Mouse (Mus musculus) midbrain, embryonic 15.5 days (tissue): ENCODE results near the gene Cort. TPM values are rescaled to one million over a fixed set of nuclear protein-coding genes. Genes with fewer than 3 reads are reported as not detected.

ENCODE experiments used
- ATAC-seq: fragments of 200-750 bp; cut with Nextera tagmentation; replicated peaks from 2 replicates; pipeline ENCODE4 v1.8.0; 2017; ENCODE audit warnings: moderate TSS enrichment
- H3K27ac ChIP-seq: fragments of 300-500 bp; sonication (generic); 2 replicates; pipeline ENCODE4 v1.5.1; 2015; ENCODE audit warnings: mild to moderate bottlenecking, inconsistent platforms
- H3K27me3 ChIP-seq: fragments of 300-500 bp; sonication (generic); replicated peaks from 2 replicates; pipeline ENCODE4 v1.6.1; 2015; ENCODE audit warnings: inconsistent platforms
- H3K36me3 ChIP-seq: fragments of 300-500 bp; sonication (generic); replicated peaks from 2 replicates; pipeline ENCODE4 v1.6.1; 2015; ENCODE audit warnings: inconsistent platforms
- H3K4me1 ChIP-seq: fragments of 300-500 bp; sonication (generic); 2 replicates; pipeline ENCODE4 v1.6.1; 2015; ENCODE audit warnings: inconsistent platforms
- H3K4me2 ChIP-seq: fragments of 300-500 bp; sonication (generic); 2 replicates; pipeline ENCODE4 v1.6.1; 2015; ENCODE audit warnings: inconsistent platforms, mild to moderate bottlenecking, moderate library complexity
- H3K4me3 ChIP-seq: fragments of 300-500 bp; sonication (generic); 2 replicates; pipeline ENCODE4 v1.5.1; 2015; ENCODE audit warnings: mild to moderate bottlenecking, inconsistent platforms
- H3K9ac ChIP-seq: fragments of 300-500 bp; sonication (generic); 2 replicates; pipeline ENCODE4 v1.6.1; 2015; ENCODE audit warnings: mild to moderate bottlenecking, inconsistent platforms
- H3K9me3 ChIP-seq: fragments of 300-500 bp; sonication (generic); 2 replicates; pipeline ENCODE4 v1.6.1; 2016; ENCODE audit warnings: inconsistent platforms
- WGBS: fragments of 180-500 bp; shearing (Covaris S2); methylation state at CpG from one replicate; pipeline ENCODE4 v1.1.7; 2015; ENCODE audit warnings: mixed read lengths; 5-methylcytosine and 5-hydroxymethylcytosine counted together
- polyA plus RNA-seq: library from polyadenylated mRNA; unstranded; fragments of >200 nt; fragmentation: Nextera tagmentation; extraction: Ambion mirVana; gene quantifications from 2 replicates; pipeline ENCODE4 v1.2.1, GENCODE M21; 2015

Cort gene
- polyA plus RNA-seq, 1 experiment from 2014 or later: 0.62 TPM

DNA sequence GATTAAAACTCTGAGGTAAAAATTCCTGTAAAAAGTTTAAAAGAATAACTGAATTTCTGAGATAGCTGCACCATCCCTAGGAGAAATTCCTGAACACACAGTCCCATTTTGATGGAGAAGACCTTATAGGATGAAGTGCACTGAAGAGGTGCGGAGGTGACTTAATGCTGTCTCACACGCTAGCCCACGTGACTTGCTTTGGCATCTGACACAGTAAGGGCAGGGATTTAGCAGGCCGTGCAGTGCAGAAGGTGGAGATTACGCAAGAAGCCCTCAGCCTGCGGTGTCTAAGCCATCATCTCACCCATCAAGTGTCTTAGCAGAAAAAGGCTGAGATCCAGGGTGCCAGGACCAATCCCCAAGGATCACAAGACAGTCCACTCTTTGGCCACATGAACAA, 34.6 kb upstream of the Cort start:
- no peak for ATAC-seq
- no peaks in the 10 kb centered on the region for H3K9me3 ChIP-seq
- no peak overlapping the region for H3K27ac ChIP-seq
- H3K4me1 ChIP-seq: peaks cover 12% of the 10 kb centered on the region
- H3K4me3 ChIP-seq: no peak overlapping the region
- H3K36me3 ChIP-seq: peaks cover 39% of the 10 kb centered on the region
- H3K4me2 ChIP-seq: no peak overlapping the region
- no peak overlapping the region for H3K9ac ChIP-seq
- H3K27me3 ChIP-seq: no peaks in the 10 kb centered on the region
- WGBS: 94% methylated on average over 6 of the region's 6 CpGs

DNA sequence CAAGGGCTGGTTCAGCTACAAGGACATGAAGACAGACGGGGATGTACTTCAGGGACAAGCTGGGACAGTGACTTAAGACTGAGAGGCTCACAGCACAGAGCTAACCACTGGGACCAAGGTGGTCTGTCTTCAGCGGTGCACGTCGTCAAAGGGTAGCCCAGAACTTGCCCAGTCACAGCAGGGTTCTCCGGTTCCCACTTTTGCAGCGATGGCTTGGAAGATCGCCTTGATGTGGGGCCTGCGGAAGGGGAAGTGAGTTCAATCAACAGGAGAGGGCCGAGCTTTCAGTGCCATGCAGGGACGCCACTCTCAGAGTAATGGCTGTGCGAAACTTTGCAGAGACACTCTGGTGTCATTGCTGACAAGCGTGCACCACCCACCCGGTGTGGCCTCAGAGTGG, 33.3 kb upstream of the Cort start:
- no peak for ATAC-seq
- no peak overlapping the region for H3K9ac ChIP-seq
- no peaks in the 10 kb centered on the region for H3K9me3 ChIP-seq
- H3K4me2 ChIP-seq: no peak overlapping the region
- H3K36me3 ChIP-seq: peaks cover 52% of the 10 kb centered on the region
- H3K27ac ChIP-seq: no peak overlapping the region
- H3K4me3 ChIP-seq: no peak overlapping the region
- peaks cover under 1% of the 10 kb centered on the region; the same call in 1 of the 2 replicates for H3K4me1 ChIP-seq
- WGBS: 88% methylated on average over 13 of the region's 13 CpGs
- H3K27me3 ChIP-seq: no peaks in the 10 kb centered on the region

DNA sequence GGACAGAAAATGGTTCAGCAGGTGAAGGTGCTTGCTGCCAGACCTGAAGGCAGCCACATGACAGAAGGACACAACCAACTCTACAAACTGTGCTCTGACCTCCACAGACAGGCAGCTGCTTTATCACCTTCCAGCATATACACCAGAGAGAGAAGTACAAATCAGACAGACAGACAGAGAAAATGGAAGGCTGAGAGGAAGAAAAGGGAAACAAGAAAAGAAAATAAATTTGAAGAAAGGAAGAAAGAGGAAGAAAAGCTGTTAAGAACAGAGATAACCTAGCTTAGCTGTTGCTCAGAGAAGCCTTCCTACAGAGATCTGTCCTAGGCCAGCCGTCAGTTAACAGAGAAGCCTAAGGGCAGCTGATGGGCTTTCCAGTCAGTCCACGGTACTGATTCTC, 32.6 kb upstream of the Cort start:
- peaks cover 56% of the 10 kb centered on the region for H3K36me3 ChIP-seq
- H3K4me1 ChIP-seq: no peaks in the 10 kb centered on the region
- no peak overlapping the region for H3K4me2 ChIP-seq
- no peak for ATAC-seq
- 93% methylated on average over 2 of the region's 2 CpGs for WGBS
- no peaks in the 10 kb centered on the region for H3K9me3 ChIP-seq
- no peak overlapping the region for H3K9ac ChIP-seq
- H3K27me3 ChIP-seq: no peaks in the 10 kb centered on the region
- H3K4me3 ChIP-seq: no peak overlapping the region
- H3K27ac ChIP-seq: no peak overlapping the region

DNA sequence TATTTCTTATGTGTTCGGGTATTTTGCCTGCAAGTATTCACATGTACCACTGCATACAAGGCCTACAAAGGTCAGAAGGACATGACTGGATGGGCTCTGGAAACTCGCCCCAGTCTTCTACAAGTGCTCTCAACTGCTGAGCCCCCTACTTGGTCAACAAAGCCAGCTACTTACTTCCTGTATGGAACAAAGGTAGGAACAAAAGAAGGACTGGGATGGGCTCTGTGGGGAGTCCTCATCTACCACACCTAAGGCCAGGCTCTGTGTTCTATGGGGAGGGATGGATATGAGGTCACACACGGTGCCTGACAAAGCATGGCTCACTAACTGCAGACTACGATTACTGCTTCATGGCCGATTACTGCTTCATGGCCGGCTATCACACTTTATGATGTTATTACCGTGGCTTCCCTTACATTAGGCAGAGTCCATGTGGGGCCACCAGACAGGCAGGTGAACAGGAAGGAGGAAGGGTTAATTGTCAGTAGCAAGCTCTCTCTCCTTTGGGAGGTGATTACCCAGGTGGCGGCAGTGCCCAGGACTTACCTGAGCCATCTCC, 30.9 kb upstream of the Cort start:
- no peak overlapping the region for H3K4me3 ChIP-seq
- H3K4me1 ChIP-seq: no peaks in the 10 kb centered on the region
- H3K36me3 ChIP-seq: peaks cover 63% of the 10 kb centered on the region
- 92% methylated on average over 8 of the region's 8 CpGs for WGBS
- ATAC-seq: no peak
- no peak overlapping the region for H3K9ac ChIP-seq
- H3K9me3 ChIP-seq: no peaks in the 10 kb centered on the region
- no peak overlapping the region for H3K27ac ChIP-seq
- H3K4me2 ChIP-seq: no peak overlapping the region
- no peaks in the 10 kb centered on the region for H3K27me3 ChIP-seq

- 96% methylated on average over 6 of the region's 6 CpGs for whole genome bisulfite sequencing
- Histone ChIP-seq H3K4me3 (no peak overlapping the region), H3K9me3 (no peaks in the 10 kb centered on the region), H3K4me2 (no peak overlapping the region), H3K36me3 (peaks cover 70% of the 10 kb centered on the region), H3K27me3 (no peaks in the 10 kb centered on the region), H3K9ac (no peak overlapping the region), H3K4me1 (no peaks in the 10 kb centered on the region), H3K27ac (no peak overlapping the region)
- no peak for ATAC-seq
Measured at GRCm38 (mm10) chr4:149155711-149156110, 29.1 kb upstream of the Cort start.

DNA sequence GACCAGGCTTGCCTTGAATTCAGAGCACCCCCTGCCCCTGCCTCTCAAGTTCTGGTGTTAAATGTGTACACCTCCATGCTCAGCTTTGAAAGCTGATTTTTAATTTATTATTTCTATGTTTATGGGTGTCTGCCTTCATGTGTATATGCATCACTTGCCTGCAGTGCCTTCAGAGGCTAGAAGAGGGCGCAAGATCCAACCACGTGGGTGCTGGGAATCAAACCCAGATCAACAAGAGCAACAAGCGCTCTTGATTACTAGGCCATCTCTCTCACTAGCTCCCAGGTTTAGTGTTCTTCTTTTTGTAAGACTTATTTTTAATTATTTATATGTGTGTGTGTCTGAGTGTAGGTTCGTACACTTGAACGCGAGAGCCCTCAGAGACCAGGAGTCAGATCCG, 28.3 kb upstream of the Cort start:
- WGBS: 97% methylated on average over 7 of the region's 7 CpGs
- peaks cover 73% of the 10 kb centered on the region for H3K36me3 ChIP-seq
- ATAC-seq: no peak

GRCm38 (mm10) chr4:149150721-149151120, 24.2 kb upstream of the Cort start:
- Histone ChIP-seq H3K4me2 (no peak overlapping the region), H3K36me3 (peaks cover 50% of the 10 kb centered on the region)

More for the DNA sequence above, 28.3 kb upstream of the Cort start:
- Histone ChIP-seq H3K27ac (no peak overlapping the region), H3K9me3 (no peaks in the 10 kb centered on the region), H3K9ac (no peak overlapping the region), H3K4me1 (no peaks in the 10 kb centered on the region), H3K27me3 (no peaks in the 10 kb centered on the region), H3K4me3 (no peak overlapping the region), H3K4me2 (no peak overlapping the region)

GRCm38 (mm10) chr4:149150256-149150655, 23.7 kb upstream of the Cort start:
- 87% methylated on average over 11 of the region's 11 CpGs for WGBS
- ATAC-seq: no peak

More at GRCm38 (mm10) chr4:149150721-149151120, 24.2 kb upstream of the Cort start:
- H3K9me3 ChIP-seq: no peaks in the 10 kb centered on the region
- WGBS: 95% methylated on average over 11 of the region's 11 CpGs
- no peak overlapping the region for H3K27ac ChIP-seq
- H3K9ac ChIP-seq: no peak overlapping the region
- ATAC-seq: no peak
- no peak overlapping the region for H3K4me3 ChIP-seq
- H3K4me1 ChIP-seq: no peaks in the 10 kb centered on the region
- H3K27me3 ChIP-seq: no peaks in the 10 kb centered on the region

GRCm38 (mm10) chr4:149149611-149150010, 23.0 kb upstream of the Cort start:
- ATAC-seq: no peak
- Histone ChIP-seq H3K4me2 (no peak overlapping the region), H3K27ac (no peak overlapping the region), H3K27me3 (no peaks in the 10 kb centered on the region), H3K9me3 (no peaks in the 10 kb centered on the region), H3K4me3 (no peak overlapping the region), H3K9ac (no peak overlapping the region), H3K36me3 (peaks cover 39% of the 10 kb centered on the region), H3K4me1 (peaks cover 2% of the 10 kb centered on the region; the same call in 1 of the 2 replicates)
- 85% methylated on average over 7 of the region's 7 CpGs for WGBS

More at GRCm38 (mm10) chr4:149150256-149150655, 23.7 kb upstream of the Cort start:
- Histone ChIP-seq H3K4me1 (no peaks in the 10 kb centered on the region), H3K36me3 (peaks cover 46% of the 10 kb centered on the region), H3K27ac (no peak overlapping the region), H3K4me3 (no peak overlapping the region), H3K4me2 (no peak overlapping the region), H3K9ac (no peak overlapping the region), H3K9me3 (no peaks in the 10 kb centered on the region), H3K27me3 (no peaks in the 10 kb centered on the region)

- WGBS: 89% methylated on average over 9 of the region's 9 CpGs
- Histone ChIP-seq H3K36me3 (peaks cover 38% of the 10 kb centered on the region; the same call in 1 of the 2 replicates), H3K27me3 (no peaks in the 10 kb centered on the region)
Measured at GRCm38 (mm10) chr4:149149196-149149595, 22.6 kb upstream of the Cort start.

GRCm38 (mm10) chr4:149148084-149148483, 21.5 kb upstream of the Cort start:
- H3K36me3 ChIP-seq: peaks cover 33% of the 10 kb centered on the region; the same call in 1 of the 2 replicates
- H3K4me1 ChIP-seq: peaks cover 3% of the 10 kb centered on the region; the same call in 1 of the 2 replicates
- no peak overlapping the region for H3K4me3 ChIP-seq
- 74% methylated on average over 4 of the region's 4 CpGs for WGBS
- no peak for ATAC-seq
- no peak overlapping the region for H3K9ac ChIP-seq
- no peak overlapping the region for H3K4me2 ChIP-seq
- H3K27me3 ChIP-seq: no peaks in the 10 kb centered on the region
- H3K9me3 ChIP-seq: no peaks in the 10 kb centered on the region
- no peak overlapping the region for H3K27ac ChIP-seq

More at GRCm38 (mm10) chr4:149149196-149149595, 22.6 kb upstream of the Cort start:
- no peak for ATAC-seq
- no peak overlapping the region for H3K4me3 ChIP-seq
- H3K9ac ChIP-seq: no peak overlapping the region
- no peak overlapping the region for H3K4me2 ChIP-seq
- H3K9me3 ChIP-seq: no peaks in the 10 kb centered on the region
- peaks cover 3% of the 10 kb centered on the region; the same call in 1 of the 2 replicates for H3K4me1 ChIP-seq
- H3K27ac ChIP-seq: no peak overlapping the region

DNA sequence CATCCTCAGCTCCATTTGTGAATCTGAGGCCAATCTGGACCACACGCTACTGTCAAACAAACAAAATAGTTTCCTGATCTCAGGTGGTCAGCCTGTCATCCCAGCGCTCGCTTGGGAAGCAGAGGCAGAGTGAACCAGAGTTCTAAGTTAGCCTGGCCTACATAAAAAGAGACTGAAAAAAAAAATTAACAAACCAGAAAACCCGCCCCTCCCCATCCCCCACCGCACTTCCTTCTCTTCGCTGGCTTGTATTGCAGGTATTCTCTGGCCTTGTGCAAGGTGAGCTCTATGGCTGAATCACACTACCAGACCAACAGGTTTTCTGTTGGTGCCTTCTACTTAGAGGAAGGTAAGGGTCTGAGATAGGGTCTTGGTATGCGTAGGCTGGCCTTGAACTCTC, 21.0 kb upstream of the Cort start:
- no peak overlapping the region for H3K9ac ChIP-seq
- no peak overlapping the region for H3K4me2 ChIP-seq
- no peak for ATAC-seq
- peaks cover 28% of the 10 kb centered on the region; the same call in 1 of the 2 replicates for H3K36me3 ChIP-seq
- H3K4me1 ChIP-seq: peaks cover 3% of the 10 kb centered on the region; the same call in 1 of the 2 replicates
- H3K4me3 ChIP-seq: no peak overlapping the region
- H3K27ac ChIP-seq: no peak overlapping the region
- no peaks in the 10 kb centered on the region for H3K27me3 ChIP-seq
- 89% methylated on average over 7 of the region's 7 CpGs for WGBS
- H3K9me3 ChIP-seq: no peaks in the 10 kb centered on the region

DNA sequence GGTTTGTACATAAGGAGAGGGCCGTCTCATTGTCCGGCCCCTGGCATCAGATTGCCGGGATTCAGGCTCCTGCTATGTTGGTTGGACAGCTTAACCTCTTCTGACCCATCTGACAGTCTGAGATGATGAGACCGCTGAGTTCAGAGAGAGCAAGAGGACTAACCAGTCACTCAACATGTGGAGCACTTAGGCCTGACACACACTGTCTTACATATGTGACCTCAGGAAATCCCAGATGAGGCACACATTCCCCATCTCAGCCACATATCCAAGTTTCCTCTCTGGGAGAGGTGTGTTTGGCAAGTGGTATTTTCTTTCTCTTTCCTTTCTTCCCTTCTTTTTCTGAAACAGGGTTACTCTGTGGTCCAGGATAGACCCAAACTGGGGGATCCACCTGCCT, 18.6 kb upstream of the Cort start:
- WGBS: 78% methylated on average over 4 of the region's 4 CpGs
- Histone ChIP-seq H3K27ac (no peak overlapping the region), H3K4me1 (peaks cover 3% of the 10 kb centered on the region; the same call in 1 of the 2 replicates), H3K4me2 (no peak overlapping the region), H3K27me3 (no peaks in the 10 kb centered on the region), H3K9ac (no peak overlapping the region), H3K9me3 (no peaks in the 10 kb centered on the region), H3K36me3 (peaks cover 10% of the 10 kb centered on the region; the same call in 1 of the 2 replicates), H3K4me3 (no peak overlapping the region)
- ATAC-seq: no peak
